Mouse (Mus musculus) kidney, adult 8-10 months (tissue): ENCODE measurements around the gene Pdpn.

ENCODE experiments used
- DNase-seq, 2 experiments: peaks; one replicate each; pipeline ENCODE4 v3.0.0; 2022

Pdpn gene

GRCm38 (mm10) chr4:143297016-143297556 lies 2.3 kb downstream of the Pdpn start:
- peak in 1 of 2 experiments; percentile 22 for DNase-seq

DNA sequence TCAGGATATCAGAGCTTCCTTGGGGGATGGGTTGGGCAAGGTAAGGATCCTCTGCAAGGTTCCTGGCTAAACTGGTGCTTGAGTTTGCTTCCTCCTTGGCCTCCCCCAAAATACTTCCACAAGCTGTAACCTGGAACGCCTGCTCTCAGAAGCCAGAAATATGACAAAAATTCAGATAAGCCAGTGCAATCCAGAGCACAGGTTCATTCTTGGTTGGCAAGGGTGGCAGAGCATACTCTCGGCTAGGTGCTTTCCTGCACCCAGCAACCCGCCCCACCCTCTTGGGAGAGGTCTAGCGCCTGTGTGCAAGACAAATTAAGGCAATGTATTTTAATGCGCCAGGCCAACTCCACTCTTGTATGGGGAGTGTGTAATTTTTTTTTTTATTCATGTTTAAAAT lies 3.2 kb downstream of the Pdpn start:
- DNase-seq, result no peak

- no peak for DNase-seq
Measured at GRCm38 (mm10) chr4:143294324-143294723, 5.0 kb downstream of the Pdpn start.

DNA sequence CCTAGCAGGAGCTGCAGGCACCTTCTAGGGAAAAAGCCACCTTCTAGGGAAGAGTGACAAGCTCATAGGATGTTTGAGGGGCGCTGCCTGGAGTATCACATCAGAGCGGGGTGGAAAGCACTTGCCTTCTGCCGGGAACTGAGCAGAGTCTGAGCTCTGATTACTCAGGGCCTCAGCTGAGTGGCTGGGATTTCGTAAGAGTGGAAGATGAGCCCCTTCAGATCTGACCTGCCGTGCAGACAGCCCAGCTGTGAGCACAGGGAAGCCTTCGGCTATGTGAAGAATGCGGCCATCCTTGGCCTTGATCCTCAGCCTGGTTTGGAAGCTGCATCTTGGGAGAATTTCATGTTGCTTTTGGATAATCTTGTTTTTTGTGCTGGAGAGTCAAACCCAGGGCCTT lies 10.5 kb downstream of the Pdpn start:
- DNase-seq, result no peak

- DNase-seq, result no peak
Measured at GRCm38 (mm10) chr4:143288473-143288872, 10.9 kb downstream of the Pdpn start.

- no peak for DNase-seq
Measured at GRCm38 (mm10) chr4:143287065-143287464, 12.3 kb downstream of the Pdpn start.

GRCm38 (mm10) chr4:143280166-143280565 lies 19.2 kb downstream of the Pdpn start:
- no peak for DNase-seq

DNA sequence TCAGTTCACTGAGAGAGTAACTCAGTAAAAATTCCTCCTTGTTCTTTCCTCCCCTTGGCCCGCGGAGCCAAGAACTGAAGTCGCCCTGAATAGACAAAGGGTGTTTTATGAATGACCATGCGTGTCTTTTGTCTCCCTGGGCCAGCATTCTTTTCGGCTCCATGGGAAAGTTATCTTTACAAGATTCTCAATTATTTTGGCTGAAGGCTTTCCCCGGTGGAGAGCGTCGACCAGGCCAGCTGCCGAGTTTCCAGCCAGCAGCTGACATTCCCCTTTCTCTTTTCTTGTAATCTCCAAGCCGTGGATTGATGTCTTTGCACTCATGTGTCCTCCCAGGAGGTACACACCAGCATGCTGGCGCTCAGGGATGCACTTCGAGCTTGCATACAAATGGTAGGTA lies 19.7 kb downstream of the Pdpn start:
- DNase-seq, result no peak

DNA sequence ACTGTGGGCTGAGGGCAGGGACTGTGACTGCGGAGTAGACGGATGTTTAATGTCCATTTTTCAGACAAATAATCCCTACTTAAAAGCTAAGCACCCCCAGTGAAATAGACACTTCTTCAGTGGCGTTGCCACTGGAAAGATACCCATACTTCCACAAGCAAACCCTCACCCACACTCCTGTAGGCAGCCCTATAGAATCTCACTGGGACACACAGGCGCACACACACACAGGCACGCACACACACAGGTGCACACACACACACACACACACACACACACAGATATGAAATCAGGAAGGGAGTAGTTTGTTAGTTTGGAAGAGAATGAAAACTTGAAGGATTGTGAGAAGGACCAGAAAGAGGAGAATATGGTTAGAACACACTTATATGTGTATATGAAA lies 20.3 kb downstream of the Pdpn start:
- no peak for DNase-seq

DNA sequence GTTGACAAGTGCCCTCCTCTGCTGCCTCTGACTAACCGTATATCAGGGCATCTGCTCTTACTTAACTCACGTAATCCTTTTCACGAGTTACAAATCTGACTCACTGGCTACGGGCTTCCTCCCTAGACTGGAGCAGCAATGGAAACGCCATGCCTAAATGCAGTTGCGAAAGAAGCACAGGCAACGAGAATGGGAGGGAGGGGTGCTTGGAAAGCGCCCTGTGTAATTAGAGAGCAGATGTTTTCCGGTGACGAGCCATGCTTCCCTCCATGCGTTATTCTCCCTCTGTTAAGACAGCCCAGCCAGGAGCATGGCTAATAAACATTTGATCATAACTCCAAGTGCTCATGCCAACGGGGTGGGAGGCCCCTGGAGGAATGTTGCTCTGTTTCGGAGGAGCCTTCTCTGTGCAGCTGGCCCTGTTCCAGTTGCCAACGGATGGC lies 20.9 kb downstream of the Pdpn start:
- DNase-seq, result no peak

GRCm38 (mm10) chr4:143277319-143277718 lies 22.0 kb downstream of the Pdpn start:
- no peak for DNase-seq

GRCm38 (mm10) chr4:143271571-143271970 lies 27.8 kb downstream of the Pdpn start:
- DNase-seq, result no peak

GRCm38 (mm10) chr4:143270903-143271302 lies 28.5 kb downstream of the Pdpn start:
- DNase-seq, result no peak

- no peak for DNase-seq
Measured at GRCm38 (mm10) chr4:143262696-143263095, 36.7 kb downstream of the Pdpn start.

- DNase-seq, result no peak
Measured at GRCm38 (mm10) chr4:143259718-143260349, 39.5 kb downstream of the Pdpn start.

DNA sequence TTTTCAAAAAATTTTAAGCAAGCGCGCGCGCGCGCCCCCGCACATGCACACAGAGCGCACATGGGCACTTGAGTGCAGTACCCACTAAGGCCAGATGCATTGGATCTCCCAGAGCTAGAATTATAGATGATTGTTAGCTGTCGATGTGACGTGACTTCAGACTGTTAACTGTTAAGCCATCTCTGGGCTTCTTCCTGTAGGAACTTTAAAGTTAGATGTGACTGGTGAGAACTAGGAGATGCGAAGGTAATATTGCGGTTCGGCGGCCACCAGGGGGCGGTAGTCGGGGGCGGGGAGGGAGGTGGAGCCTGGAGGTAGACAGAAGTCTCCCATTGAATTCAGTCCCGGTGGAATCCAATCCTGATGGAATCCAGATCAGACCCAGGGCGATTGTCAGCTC lies 40.8 kb downstream of the Pdpn start:
- peak in 1 of 2 experiments; percentile 20 for DNase-seq

DNA sequence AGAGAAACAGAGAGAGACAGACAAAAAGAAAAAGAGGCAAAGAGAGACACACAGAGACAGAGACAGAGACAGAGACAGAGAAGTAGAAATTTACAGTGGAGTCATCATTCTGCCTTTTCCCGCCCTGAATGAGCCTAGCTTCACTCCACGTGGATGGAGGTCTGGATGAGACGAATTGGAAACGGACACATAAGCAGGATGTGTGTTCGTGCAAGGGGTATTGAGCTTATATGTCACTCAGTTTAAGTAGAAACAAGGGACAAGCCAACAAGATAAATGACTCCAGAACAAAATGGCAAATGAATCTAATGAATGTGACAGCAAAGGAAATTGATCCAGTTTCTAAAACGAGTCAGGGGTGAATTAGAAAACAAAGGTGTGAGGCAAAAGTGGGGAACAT lies 41.4 kb downstream of the Pdpn start:
- DNase-seq, result no peak

DNA sequence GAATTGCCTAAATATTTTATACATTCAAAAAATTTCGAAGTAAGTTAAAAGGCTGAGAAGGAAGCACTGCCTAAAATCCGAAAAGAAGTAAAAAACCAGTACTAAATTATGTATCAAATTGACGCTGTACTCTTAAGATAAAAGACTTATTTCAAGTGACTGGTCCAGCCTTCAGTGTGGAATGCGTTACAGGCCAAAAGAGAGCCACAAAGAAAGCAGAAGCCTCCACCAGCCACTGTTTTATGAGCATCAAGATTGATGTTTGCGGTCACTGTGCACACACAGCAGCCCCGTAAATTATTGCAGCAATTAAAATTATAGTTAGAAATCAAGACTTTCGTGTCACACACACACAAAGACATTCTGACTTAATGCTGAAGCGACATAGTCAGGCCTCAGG lies 43.8 kb downstream of the Pdpn start:
- DNase-seq, result no peak

GRCm38 (mm10) chr4:143253356-143253755 lies 46.0 kb downstream of the Pdpn start:
- no peak for DNase-seq

GRCm38 (mm10) chr4:143248050-143248449 lies 51.3 kb downstream of the Pdpn start:
- peak in 1 of 2 experiments; percentile 29 for DNase-seq

- DNase-seq, result no peak
Measured at GRCm38 (mm10) chr4:143241294-143241693, 58.1 kb downstream of the Pdpn start.

DNA sequence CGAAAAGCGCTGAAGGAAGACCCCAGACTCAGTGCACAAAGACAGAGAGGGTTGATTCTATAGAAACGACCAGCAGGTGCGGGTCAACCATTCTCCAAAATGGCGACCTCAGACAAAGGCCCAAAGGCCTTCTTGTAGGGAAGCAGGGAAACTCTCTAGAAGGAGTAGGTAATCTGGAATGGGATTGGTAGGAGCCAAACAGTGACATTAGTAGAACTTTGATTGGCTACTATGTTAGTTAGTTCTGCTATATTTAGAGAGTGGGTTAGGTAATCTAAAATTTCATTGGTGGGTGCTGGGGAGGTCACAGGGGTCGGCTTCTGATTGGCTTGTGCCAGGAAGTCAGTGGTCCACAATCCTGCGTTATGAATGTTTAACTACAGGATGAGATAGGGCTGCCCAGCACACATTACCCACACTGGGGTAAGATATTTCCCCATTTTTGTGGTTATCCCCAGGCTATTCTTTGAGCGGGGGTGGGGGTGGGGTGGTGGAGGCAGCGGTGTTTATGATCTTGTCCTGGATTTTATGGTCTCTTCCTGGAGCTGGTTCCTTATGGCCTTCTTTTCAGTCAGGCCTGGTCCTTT lies 59.7 kb downstream of the Pdpn start:
- DNase-seq, result no peak

GRCm38 (mm10) chr4:143239117-143239516 lies 60.2 kb downstream of the Pdpn start:
- no peak for DNase-seq

DNA sequence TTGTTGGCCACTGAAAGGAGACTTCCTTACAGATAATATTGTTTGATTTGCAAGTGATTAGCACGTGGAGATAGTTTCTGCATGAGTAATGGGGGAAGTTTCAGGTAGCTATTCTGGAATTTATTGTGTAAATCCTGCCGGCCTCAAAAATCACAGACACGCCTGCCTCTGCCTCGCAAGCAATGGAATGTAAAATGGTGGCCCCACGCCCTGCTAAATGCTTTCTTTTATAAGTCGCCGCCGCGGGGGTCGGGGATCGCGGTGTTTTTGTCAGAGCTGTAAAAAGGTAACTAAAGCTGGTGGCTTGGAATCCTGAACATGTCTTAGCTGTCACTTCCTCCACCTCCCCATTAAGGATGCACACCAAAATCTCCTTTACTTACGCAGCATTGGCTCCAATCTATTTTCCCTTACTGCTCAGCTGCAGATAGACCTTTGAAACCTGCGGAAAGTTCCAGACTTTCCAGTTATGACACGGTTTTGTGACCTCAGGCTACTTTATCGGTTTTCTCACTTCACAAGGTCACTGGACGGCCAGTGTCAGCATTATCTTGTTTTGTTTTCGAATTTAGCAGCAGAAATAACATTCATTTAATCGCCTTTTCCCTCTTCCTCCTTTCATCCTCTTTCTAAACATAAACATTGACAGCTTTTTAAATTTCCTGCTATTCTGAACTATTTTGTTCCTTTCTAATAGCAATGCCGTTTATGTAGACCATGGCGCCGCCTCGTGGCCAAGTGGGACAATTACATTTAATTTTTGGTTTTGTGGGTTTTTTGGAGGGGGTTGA lies 60.9 kb downstream of the Pdpn start:
- peak; percentile 25 to 31 for DNase-seq
